Mouse (Mus musculus) heart, postnatal 14 days (tissue): Measurements from ENCODE around the gene Rapgef6. TPM values are rescaled to one million over a fixed set of nuclear protein-coding genes. Genes with fewer than 3 reads are reported as not detected.
A peak's percentile ranks its signal among the peaks of the same experiment; 100 is the strongest.

Source experiments
- DNase-seq, 2 experiments: peaks; one replicate each; pipeline ENCODE4 v3.0.0; 2021 to 2022
- intact Hi-C: fragments of 180-260 bp; cut with DNase I; formaldehyde crosslinking; loops from one replicate; pipeline ENCODE4 v1.15.1; 2025
- long read RNA-seq, 2 experiments: library from polyadenylated mRNA; stranded (forward); transcript quantifications; one replicate each; pipeline ENCODE4 v2.0.0; 2021
- total RNA-seq, 2 experiments: library from RNA; stranded (reverse); gene quantifications; 2 replicates each; pipeline ENCODE4 v1.2.3; 2021

Gene Rapgef6
- total RNA-seq, result 10 to 100 TPM; 23.5 to 23.8 TPM
- long read RNA-seq, experiment 1, full-length matches to known transcripts, result 3 of 8 reads
- long read RNA-seq, experiment 1, partial matches to known transcripts, result 2 of 8 reads
- long read RNA-seq, experiment 1, other reads (novel, unspliced or antisense), result 3 of 8 reads
- long read RNA-seq, experiment 2, full-length matches to known transcripts, result 3 of 8 reads
- long read RNA-seq, experiment 2, partial matches to known transcripts, result 1 of 8 reads
- long read RNA-seq, experiment 2, other reads (novel, unspliced or antisense), result 4 of 8 reads

DNA sequence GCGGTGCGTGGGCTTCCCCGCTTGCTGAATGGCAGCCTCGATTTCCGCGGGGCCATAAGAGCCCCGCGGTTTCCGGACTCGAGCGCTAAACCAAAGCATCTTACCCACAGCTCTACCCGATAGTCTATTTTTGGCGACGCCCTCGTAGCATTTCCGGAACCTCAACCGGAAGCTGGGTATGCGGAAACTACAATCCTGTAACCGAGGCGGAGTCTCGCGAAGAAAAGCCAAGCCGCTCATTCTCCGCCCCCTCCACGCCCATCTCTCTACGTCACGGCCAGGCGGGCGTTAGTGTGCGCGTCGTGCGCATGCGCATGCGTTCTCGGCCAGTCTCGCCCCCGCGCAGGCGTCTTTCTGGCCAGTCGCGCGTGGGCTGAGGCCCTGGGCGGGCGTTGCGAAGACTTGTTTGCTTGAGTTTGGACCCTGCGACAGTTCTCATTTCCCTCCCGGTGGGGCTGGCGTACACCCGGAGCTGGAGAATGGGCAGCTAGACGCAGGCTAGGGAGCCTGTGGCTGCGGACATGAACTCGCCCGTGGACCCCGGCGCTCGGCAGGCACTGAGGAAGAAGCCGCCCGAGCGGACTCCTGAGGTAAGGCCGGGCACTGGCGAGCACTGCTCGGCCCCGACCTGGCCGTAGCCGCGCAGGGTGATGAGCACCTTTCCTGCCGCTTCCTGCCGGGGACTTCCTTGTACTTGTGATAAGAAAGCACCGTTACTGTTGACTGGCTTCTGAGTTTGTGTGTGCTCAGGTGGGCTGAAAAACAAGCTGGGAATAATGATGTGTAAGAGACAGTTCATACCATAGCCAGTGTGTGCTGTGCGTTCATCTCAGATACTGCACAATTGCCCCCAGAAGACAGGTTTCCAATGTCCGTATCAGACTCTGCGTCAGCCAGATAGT is at the start of gene Rapgef6:
Gene Rapgef6 (plus strand): TSS at position 319 of the 902 bp plus-strand sequence.
- intact Hi-C loops, result loop anchor here (5.0 kb wide), 1 partner anchor 85 kb away; the partner anchor contains the start of gene Fnip1
- DNase-seq, result peak; percentile 98 to 99

- DNase-seq, result no peak
- intact Hi-C loops, result no loop called here
These were observed 44.2 kb upstream of the Rapgef6 start for GRCm38 (mm10) chr11:54478414-54478813.

DNA sequence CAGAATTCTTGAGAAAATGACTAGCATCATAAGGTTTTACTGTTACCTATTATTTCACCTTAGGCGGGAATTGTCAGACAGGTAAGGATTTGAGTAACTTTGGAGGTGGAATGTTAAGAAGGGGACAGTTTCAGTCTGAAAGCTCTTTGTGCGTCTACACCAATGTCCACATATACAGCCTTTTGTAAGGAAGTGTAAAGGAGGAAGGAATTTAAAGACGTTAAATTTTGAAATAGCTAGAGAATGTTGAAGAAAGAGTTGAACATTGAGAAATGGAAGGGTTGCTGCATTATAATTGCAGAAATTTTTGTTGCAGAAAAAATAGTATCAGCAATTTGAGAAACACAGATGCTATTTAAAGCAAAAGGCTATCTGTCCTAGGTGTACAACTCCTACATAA is 36.6 kb upstream of the Rapgef6 start:
- no peak for DNase-seq
- intact Hi-C loops, result no loop called here

DNA sequence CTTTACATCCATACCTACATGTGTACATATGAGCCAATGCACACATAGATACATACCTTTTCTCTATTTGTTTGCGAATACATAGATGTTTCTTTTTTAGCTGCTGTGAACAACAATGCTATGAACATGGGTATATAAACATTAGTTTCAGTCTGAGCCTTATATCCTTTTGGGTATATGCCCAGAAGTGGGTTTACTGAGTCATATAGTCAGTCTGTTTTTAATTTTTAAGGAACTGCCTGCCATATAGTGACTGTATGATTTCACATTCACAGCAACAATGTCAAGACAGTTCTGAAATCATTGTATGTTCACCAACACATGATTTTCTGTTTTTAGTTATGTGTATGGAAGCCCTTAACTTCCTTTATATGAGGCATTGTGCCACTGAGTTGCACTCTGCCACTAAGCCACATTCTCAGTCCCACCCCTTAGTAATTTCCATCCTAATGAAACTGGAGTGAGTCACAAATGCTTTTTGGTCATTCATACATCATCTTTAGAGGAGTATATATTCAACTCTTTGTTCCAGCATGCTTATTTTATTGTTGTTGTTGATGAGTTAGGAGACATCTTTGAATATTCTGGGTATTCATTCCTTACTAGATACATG is 30.6 kb upstream of the Rapgef6 start:
- intact Hi-C loops, result no loop called here
- no peak for DNase-seq

DNA sequence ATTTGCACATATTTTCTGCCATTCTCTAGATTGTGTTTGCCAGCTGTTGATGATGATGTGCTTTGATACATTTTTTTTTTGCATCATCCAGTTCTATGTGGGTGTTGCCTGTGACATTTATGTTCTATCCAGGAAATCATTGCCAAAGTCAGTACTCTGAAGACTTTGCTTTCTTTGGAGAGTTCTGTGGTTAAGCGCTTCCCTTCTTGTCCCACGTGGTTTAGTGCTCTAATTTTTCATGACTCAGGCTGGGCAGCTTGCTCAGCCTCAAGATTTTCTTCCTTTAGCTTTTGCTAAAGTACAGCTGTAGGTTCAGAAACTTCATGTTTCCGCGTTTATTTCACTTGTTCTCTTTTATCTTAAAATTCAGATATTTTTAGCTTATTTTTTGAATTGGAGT is 30.1 kb upstream of the Rapgef6 start:
- intact Hi-C loops, result no loop called here
- DNase-seq, result no peak

DNA sequence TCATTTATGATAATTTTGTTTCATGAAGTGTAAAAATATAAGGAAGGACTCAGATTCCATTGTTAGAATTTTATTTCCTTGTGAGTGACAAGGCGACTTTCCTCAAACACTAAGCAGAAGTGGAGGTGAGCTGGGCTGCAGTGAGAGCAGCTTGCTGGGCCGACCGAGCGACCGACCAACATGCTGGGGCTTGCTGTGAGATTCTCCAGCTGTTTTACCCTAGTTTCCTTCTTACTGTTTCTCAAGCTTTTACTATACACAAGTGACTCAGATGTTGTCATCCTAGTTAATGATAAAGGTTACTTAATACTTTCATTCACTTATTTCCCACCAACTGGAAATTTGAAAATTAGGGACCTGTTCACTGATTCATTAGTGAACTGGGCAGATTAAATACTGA is 22.8 kb upstream of the Rapgef6 start:
- no peak for DNase-seq
- intact Hi-C loops, result no loop called here

DNA sequence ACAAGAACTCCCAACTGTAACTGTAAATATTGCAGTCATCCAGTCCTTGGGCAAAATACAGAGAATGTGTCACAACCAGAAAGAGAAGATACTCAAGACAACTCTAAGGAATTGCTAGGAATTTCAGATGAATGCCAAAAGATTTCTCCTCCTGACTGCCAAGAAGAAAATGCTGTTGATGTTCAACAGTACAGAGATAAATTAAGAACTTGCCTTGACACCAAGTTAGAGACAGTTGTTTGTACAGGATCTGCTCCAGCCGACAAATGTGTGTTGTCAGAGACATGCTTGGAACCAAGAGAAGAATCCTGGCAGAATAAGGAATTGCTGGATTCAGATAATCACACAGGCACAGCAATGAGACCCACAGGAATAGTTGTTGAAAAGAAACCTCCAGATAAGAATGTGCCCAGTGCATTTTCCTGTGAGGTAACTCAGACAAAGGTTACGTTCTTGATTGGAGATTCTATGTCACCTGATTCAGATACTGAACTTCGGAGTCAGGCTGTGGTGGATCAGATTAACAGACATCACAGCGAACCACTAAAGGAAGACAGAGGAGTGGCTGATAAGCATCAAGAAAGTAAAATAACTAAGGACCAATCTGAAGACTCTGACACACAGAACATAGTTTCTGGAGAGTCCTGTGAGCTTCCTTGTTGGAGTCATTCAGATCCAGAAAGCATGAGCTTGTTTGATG is 20.0 kb upstream of the Rapgef6 start:
- DNase-seq, result peak; percentile 11 to 13
- intact Hi-C loops, result no loop called here

DNA sequence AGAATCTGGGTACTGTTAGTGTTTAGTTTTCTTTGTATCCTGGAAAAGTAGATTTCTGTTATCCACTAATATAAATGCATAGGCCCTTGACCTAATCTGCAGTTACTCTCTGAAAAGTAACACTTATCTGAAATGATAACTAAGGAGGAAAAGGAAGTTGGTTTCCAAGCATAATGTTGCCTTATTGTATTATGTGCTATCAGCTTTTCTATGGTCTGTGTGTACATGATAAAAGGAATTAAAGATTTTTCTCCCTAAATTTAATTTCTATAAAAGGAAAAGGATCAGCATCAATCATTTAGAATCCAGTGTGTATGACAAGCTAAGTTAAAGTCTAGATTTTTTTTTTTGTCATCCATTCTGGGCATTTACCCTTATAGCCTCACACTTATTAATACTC is 9.1 kb upstream of the Rapgef6 start:
- intact Hi-C loops, result no loop called here
- no peak for DNase-seq

GRCm38 (mm10) chr11:54521927-54522528 is 619 bp upstream of the Rapgef6 start:
- intact Hi-C loops, result loop anchor here (5.0 kb wide), 1 partner anchor 85 kb away; the partner anchor contains the start of gene Fnip1
- peak in 1 of 2 experiments; percentile 12 for DNase-seq

DNA sequence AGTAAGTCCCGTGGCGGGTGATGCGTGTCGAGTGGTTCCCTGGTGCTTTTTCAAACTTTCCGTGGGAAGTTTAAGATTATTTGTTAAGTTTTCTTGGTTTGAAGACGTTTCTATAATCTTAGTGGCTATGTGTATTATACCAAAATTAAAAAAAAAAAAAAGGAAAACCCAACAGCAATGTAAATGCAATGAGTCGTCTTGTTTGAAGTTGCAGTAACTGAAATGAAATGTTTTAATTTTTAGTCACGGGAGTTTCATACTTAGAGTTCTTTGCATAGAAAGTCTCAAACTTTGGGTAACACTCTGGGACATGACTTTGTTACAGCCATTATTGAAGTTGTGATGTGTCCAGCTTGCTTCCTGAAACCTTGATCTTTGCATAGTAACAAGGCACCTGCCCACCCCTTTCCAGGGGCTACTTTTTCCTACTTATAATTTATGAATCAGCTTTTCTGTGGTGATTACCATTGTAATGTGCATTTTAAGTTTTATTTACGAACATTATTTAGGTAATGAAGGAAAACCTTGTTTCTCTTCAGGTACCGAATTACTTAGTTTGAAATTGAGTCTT is 869 bp downstream of the Rapgef6 start:
- no peak for DNase-seq
- intact Hi-C loops, result loop anchor here (5.0 kb wide), 1 partner anchor 86 kb away; the partner anchor contains the start of gene Fnip1

DNA sequence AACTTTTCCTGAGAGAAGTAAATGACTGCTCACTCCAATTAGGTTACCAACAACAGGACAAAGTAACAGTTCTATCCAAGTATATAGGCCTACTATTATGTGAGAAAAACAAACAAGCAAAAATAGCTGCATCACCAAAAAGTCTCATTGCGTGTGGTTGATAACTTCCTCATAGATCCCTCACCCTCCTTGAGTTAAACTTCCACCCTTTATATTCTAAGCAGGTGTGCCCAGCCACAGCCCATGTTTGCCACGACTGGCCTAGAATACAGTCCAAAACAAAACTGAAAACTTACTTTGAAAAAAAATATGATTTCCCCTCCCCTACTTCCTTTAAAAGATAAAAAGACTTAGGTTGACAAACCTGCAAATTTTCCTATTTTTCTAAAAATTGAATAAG is 5.4 kb downstream of the Rapgef6 start:
- intact Hi-C loops, result no loop called here
- no peak for DNase-seq

DNA sequence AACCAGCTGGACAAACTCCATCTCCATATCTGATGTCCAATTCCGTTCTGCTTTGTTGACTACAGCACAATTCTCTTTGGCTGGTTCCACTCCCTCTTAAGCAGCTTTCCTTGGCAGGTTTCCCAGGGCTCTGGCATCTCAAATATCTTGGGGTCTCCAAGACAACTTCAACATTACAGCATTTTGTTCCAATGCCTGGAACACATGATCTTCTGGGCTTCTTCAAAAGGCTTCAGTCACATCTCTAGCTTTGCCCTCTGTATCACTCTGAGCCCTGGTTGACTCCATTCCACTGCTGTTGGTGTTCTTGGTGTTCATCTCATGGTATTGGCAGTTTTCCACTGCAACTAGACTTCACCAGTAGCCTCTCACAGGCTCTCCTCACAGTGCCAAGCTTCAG is 7.7 kb downstream of the Rapgef6 start:
- intact Hi-C loops, result loop anchor here (5.0 kb wide), 1 partner anchor 173 kb away; no protein-coding TSS in a partner anchor
- peak; percentile 44 to 67 for DNase-seq

- DNase-seq, result no peak
- intact Hi-C loops, result loop anchor here (5.0 kb wide), 1 partner anchor 174 kb away; no protein-coding TSS in a partner anchor
These were observed 8.3 kb downstream of the Rapgef6 start for GRCm38 (mm10) chr11:54530916-54531315.

DNA sequence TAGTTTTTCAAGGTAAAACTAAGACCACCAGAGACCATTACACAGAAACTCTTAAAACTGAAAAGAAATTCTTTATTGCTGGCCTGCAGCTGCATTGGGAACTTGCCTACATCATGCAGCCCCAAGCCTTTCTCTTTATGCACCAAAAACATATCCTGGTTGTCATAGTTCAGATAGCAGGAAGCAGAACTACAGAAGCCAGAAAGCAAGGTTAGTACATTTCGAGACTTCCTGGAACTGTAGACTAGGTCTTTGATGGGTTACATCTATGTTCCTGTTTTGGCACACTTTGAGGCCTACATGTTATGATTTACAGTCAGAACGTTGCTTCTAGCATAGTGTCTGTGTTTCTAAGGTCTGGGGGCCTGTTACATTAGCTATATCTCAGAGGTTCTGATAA is 11.2 kb downstream of the Rapgef6 start:
- intact Hi-C loops, result loop anchor here (2.0 to 5.0 kb wide), 2 partner anchors 177 to 227 kb away; no protein-coding TSS in a partner anchor
- no peak for DNase-seq

GRCm38 (mm10) chr11:54534871-54535270 is 12.2 kb downstream of the Rapgef6 start:
- DNase-seq, result peak; percentile 79 to 86
- intact Hi-C loops, result loop anchor here (2.0 to 5.0 kb wide), 2 partner anchors 178 to 228 kb away; no protein-coding TSS in a partner anchor

- DNase-seq, result no peak
- intact Hi-C loops, result no loop called here
These were observed 16.4 kb downstream of the Rapgef6 start for GRCm38 (mm10) chr11:54539031-54539430.

DNA sequence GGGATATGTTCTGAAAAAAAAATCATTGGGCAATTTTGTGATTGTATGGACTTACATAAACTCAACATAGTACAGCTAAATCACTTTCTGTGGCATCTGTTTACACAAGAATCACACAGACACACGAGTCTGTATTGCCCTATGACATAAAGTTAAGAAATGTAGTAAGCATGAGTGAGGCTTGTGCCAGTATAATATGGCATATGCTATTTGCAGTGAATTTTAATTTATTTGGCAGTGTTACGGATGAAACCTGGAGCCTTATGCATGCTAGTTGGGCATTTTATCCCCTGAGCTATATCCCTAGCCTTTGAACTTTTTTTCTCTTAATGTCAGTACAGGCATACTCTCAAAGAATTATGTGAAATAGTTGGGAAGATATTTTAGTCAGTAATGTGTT is 16.8 kb downstream of the Rapgef6 start:
- intact Hi-C loops, result no loop called here
- DNase-seq, result no peak

DNA sequence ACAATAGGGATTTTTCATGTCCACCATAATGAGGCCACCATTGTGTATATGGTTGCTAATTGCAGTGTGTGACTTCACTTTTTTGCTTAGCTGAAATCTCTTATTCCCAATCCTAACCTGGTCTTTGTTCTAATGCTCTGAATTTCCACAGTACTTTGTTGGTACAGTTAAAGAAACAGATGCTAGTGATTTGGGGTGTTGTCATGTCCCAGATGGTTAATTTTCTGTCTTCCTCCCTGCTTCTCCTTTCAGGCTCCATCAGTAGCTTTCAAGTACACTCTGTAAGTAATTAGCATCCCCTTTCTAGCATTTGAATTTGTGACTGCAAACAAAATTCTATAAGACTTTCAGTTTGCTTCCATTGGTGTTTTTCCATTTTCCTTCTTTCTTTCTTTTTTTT is 17.7 kb downstream of the Rapgef6 start:
- DNase-seq, result no peak
- intact Hi-C loops, result no loop called here

DNA sequence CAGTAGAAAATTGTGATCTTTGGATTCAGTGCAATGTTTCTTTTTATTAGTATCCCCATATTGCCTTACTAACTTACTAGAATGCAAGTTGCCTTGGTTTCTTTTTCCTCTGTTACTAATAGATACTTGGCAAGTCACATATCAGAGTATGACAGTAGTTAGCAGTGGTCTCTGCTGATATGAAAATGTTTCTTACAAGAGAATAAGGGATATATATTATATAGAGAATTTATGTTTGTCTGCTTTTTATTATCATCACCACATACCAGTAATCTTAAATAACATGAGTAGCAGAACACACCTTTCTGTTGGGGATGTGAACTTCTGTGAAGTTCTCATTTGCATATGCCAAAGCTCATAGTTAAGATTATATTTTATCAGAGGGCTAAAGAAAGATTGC is 19.8 kb downstream of the Rapgef6 start:
- intact Hi-C loops, result no loop called here
- DNase-seq, result no peak
